Comparison of ENCODE assay signal across 18 mouse cellular contexts in the genomic region with DNA sequence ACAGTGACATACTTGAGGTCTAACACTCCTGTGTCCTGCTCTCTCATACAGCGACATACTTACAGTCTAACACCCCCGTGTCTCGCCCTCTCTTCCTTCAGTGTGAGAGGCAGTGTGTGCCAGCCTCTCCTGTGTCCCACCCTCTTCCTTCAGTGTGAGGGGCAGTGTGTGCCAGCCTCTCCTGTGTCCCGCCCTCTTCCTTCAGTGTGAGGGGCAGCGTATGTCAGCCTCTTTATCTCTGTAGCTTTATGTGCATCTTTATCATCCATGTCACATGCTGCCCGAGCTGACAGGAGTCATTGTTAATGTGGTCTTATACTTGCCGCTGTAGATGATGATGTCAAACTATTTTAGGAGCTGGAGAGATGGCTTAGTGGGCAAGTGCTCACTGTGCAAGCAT. TPM values are rescaled to one million over a fixed set of nuclear protein-coding genes. Genes with fewer than 3 reads are reported as not detected.
DNase-seq lines count a peak whose midpoint lies in the region; ATAC-seq and TF ChIP-seq lines count a peak whose summit lies in the region.
"Had no signal": no experiment of that assay in that cellular context is flagged by ENCODE, and none has a peak within 500 bp of the region (broad histone marks: within the 10 kb centered on the region; RNA-seq: fewer than 3 reads in every experiment).

No protein-coding gene starts in this region.

- no peaks in the 10 kb centered on the region for H3K36me3 ChIP-seq in lung, postnatal 0 days (ENCODE audit: insufficient read depth, low read length)

- TF ChIP-seq CTCF in lung, postnatal 0 days (IDR thresholded peaks at IDR 0.05), result no peak

- H3K27me3 ChIP-seq in lung, postnatal 0 days (replicated peaks; ENCODE audit: insufficient read depth, low read length), result no peaks in the 10 kb centered on the region
- H3K27me3 ChIP-seq: limb, embryonic 15.5 days; midbrain, embryonic 12.5 days; Patski had no signal

- H3K9ac ChIP-seq in lung, postnatal 0 days (replicated peaks; ENCODE audit: low read depth), result no peak overlapping the region
- H3K9ac ChIP-seq: limb, embryonic 15.5 days; midbrain, embryonic 12.5 days had no signal

- ATAC-seq in lung, postnatal 0 days, result no peak
- ATAC-seq in neutrophil, adult 5-6 weeks (ENCODE audit: extremely low read depth, insufficient number of reproducible peaks, low FRiP score, poor library complexity, severe bottlenecking), result 0 out of 2 replicates have a peak, but pooled peaks have one; percentile 6
- ATAC-seq: hindbrain, embryonic 16.5 days; Patski had no signal

- H3K4me3 ChIP-seq in lung, postnatal 0 days (ENCODE audit: low read depth, low read length), result no peak overlapping the region
- H3K4me3 ChIP-seq: limb, embryonic 15.5 days; midbrain, embryonic 12.5 days had no signal

- WGBS in lung, postnatal 0 days, result 73% methylated on average over 7 of the region's 7 CpGs

- no peaks in the 10 kb centered on the region for H3K4me1 ChIP-seq in lung, postnatal 0 days (ENCODE audit: insufficient read depth, low read depth, low read length)

- no peak for TF ChIP-seq EP300 in lung, postnatal 0 days (IDR thresholded peaks at IDR 0.05)

- no peaks in the 10 kb centered on the region for H3K9me3 ChIP-seq in lung, postnatal 0 days (ENCODE audit: low read length)
- H3K9me3 ChIP-seq: limb, embryonic 15.5 days; midbrain, embryonic 12.5 days had no signal

- DNase-seq in lung, adult 18-20 months, result peak; percentile 33 to 56
- no peak for DNase-seq in lung, postnatal 0 days (ENCODE audit: low spot score)
- peak; percentile 63 for DNase-seq in liver
- peak; percentile 59 for DNase-seq in lung, postnatal 10 days
- no peak for DNase-seq in testis, postnatal 14 days (ENCODE audit: low spot score)
- no peak for DNase-seq in gastrocnemius, postnatal 25 days
- no peak for DNase-seq in cerebellum, adult 8-10 months
- DNase-seq: cerebellum, adult 11-12 months; embryo, embryonic 11 days; gastrocnemius, postnatal 10 days; heart, postnatal 10 days; kidney, adult 11 months; kidney, postnatal 25 days had no signal

- no peak overlapping the region for H3K27ac ChIP-seq in lung, postnatal 0 days (ENCODE audit: low read length)
- H3K27ac ChIP-seq: limb, embryonic 15.5 days; midbrain, embryonic 12.5 days had no signal

- no peak overlapping the region for H3K4me2 ChIP-seq in lung, postnatal 0 days (replicated peaks; ENCODE audit: low read depth, low read length)
- H3K4me2 ChIP-seq: limb, embryonic 15.5 days; midbrain, embryonic 12.5 days had no signal

RNA-seq across cellular contexts. Expression of gene Pigk, which starts 41.6 kb away (rescaled TPM):
- polyA plus RNA-seq in lung, postnatal 0 days (2015; fragmentation: Nextera tagmentation; extraction: Ambion mirVana), result 41.5 and 44.6 TPM in 2 replicates
- total RNA-seq in neutrophil, adult 5-6 weeks (2017), result 21.7 and 23.5 TPM in 2 replicates
- 10 to 100 TPM; 19.2 to 20.2 TPM for total RNA-seq in gastrocnemius, postnatal 25 days (2021)

Comparison
In these comparisons a context has a peak if more than half of its experiments do, and no peak if none do; other contexts are left out.
1. DNase-seq: peak in lung, adult 18-20 months (2 of 2), liver (single experiment) and lung, postnatal 10 days (single experiment); none in lung, postnatal 0 days (single experiment), testis, postnatal 14 days (single experiment), gastrocnemius, postnatal 25 days (single experiment) and cerebellum, adult 8-10 months (single experiment).